Mouse (Mus musculus) ES-E14 (cell line): ENCODE results near the gene Lrrc4. TPM values are rescaled to one million over a fixed set of nuclear protein-coding genes. Genes with fewer than 3 reads are reported as not detected.

Experiments
- DNase-seq: peaks from one replicate; pipeline ENCODE4 v3.0.0-alpha.2; 2013; ENCODE audit warnings: low read depth, low spot score
- H3K27ac ChIP-seq: 2 replicates; pipeline ENCODE4 v1.5.1; 2012; ENCODE audit warnings: low read depth, mild to moderate bottlenecking, low read length, moderate library complexity, mixed read lengths; ENCODE audit not compliant: poor library complexity, insufficient read depth, severe bottlenecking
- H3K36me3 ChIP-seq: 2 replicates; pipeline ENCODE4 v1.6.1; 2012; ENCODE audit warnings: mild to moderate bottlenecking, low read length, moderate library complexity, mixed read lengths; ENCODE audit not compliant: control insufficient read depth, poor library complexity, insufficient read depth, severe bottlenecking
- H3K4me1 ChIP-seq, 2 experiments: fragments of 150-350 bp in 1 of 2; sonication (generic) in 1 of 2; 2 replicates each; pipeline ENCODE4 v1.6.1; 2012; ENCODE audit warnings: low read length in 2 of 2, mild to moderate bottlenecking in 1 of 2, mixed read lengths in 1 of 2; ENCODE audit not compliant: control insufficient read depth in 2 of 2, insufficient read depth in 2 of 2, poor library complexity in 1 of 2
- H3K4me3 ChIP-seq, 2 experiments: fragments of 150-350 bp in 1 of 2; sonication (generic) in 1 of 2; 2 replicates each; pipeline ENCODE4 v1.5.1; 2012; ENCODE audit warnings: low read length in 2 of 2, low read depth in 1 of 2, mild to moderate bottlenecking in 1 of 2, mixed read lengths in 1 of 2; ENCODE audit not compliant: insufficient read depth in 1 of 2, poor library complexity in 1 of 2, severe bottlenecking in 1 of 2
- H3K9ac ChIP-seq: 2 replicates; pipeline ENCODE4 v1.6.1; 2012; ENCODE audit warnings: low read depth, mild to moderate bottlenecking, low read length, mixed read lengths; ENCODE audit not compliant: poor library complexity, insufficient read depth, severe bottlenecking
- H3K9me3 ChIP-seq: fragments of 150-350 bp; sonication (generic); 2 replicates; pipeline ENCODE4 v1.6.1; 2012; ENCODE audit warnings: low read depth, mild to moderate bottlenecking, low read length; ENCODE audit not compliant: control insufficient read depth, insufficient read depth
- CHD2 ChIP-seq: IDR thresholded peaks from 2 replicates; pipeline ENCODE4 v1.6.1; 2014; ENCODE audit warnings: mild to moderate bottlenecking, low read depth, low read length, inconsistent platforms
- HCFC1 ChIP-seq: IDR thresholded peaks from 2 replicates; pipeline ENCODE4 v1.6.1; 2012; ENCODE audit warnings: low read length, inconsistent platforms, borderline replicate concordance; ENCODE audit not compliant: insufficient read depth
- MAFK ChIP-seq: IDR thresholded peaks from 2 replicates; pipeline ENCODE4 v1.6.1; 2014; ENCODE audit warnings: mild to moderate bottlenecking, low read depth, low read length, inconsistent platforms; ENCODE audit not compliant: insufficient read depth
- ZC3H11A ChIP-seq: IDR thresholded peaks from 2 replicates; pipeline ENCODE4 v1.6.1; 2012; ENCODE audit warnings: low read depth, mild to moderate bottlenecking, inconsistent platforms, low read length, borderline replicate concordance
- ZNF384 ChIP-seq: IDR thresholded peaks from 2 replicates; pipeline ENCODE4 v1.6.1; 2012; ENCODE audit warnings: low read depth, low read length, inconsistent platforms
- in situ Hi-C, 2 experiments: fragments of 600-800 bp; cut with MboI; formaldehyde crosslinking; loops; one replicate each; pipeline ENCODE4 v1.15.1; 2025; ENCODE audit warnings: low sequenced_read_pairs in 2 of 2, inconsistent platforms in 1 of 2; ENCODE audit not compliant: unreplicated experiment in 2 of 2
- total RNA-seq: library from RNA; depleted of rRNA; stranded (reverse); fragments of 300-350 nt; gene quantifications from 2 replicates; pipeline ENCODE4 v1.2.3, GENCODE M21; 2012

The Lrrc4 gene
- total RNA-seq, 1 experiment: 0.85 TPM

DNA sequence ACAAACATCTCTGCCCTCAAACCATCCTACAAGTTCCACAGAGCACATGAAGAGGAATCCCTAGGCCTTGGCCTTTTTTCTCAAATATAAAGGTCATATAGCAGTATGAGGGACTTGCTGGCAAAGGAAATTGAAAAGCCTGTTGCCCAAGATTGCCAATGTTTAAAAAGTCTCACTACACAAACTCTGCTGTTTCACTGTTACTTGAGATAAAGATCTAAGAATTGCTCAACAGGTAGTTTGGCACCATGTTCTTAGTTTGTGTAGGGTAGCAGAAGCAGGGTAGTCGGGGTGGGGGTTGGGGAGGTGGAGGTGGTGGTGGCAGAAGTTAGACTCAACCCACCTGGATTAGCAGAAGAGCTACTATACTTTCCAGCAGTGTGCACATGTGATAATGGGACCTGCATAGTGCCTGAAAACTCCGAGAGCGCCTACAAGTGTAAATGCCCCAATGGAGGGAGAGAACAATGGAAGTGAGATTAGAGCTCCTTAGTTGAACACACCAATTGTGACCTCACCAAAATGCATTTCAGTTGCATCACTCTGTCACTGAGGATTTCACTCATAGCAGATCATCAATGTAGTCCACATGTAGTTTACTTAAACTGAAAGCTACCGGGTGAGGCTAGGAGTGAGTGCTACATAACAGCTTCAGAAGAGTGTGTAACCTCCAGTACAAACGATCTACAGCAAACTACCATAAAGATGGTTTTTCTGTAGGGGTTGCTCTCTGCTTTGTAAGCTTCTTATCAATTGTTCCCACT is 97.5 kb downstream of the Lrrc4 start:
- no peaks in the 10 kb centered on the region for H3K4me1 ChIP-seq
- DNase-seq: no peak
- in situ Hi-C loops: no loop called here

DNA sequence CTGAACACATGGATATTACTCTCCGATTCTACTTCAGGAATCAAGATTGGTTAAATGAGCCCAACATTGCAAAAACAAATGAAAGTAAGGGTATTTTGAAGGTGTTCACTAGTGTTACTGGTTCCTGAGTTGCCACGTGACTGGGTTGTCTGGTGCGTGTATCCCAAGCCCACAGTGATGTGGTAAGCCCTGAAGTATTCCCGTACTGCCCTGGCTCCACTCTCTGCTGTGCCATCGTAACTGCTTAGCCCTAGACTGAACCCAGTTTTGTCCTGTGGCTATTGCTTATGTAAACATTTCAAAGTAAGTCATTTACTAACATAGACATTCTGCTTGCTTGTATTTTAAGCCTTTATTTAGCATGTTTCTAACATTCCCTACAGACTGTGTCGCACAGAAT is 100.3 kb downstream of the Lrrc4 start:
- no peak overlapping the region for H3K27ac ChIP-seq
- no peak for TF ChIP-seq MAFK
- DNase-seq: no peak
- H3K36me3 ChIP-seq: no peaks in the 10 kb centered on the region
- no peak overlapping the region for H3K9ac ChIP-seq
- in situ Hi-C loops: no loop called here
- H3K9me3 ChIP-seq: no peaks in the 10 kb centered on the region
- H3K4me3 ChIP-seq: no peak overlapping the region
- H3K4me1 ChIP-seq: no peaks in the 10 kb centered on the region

More for the DNA sequence above, 97.5 kb downstream of the Lrrc4 start:
- Histone ChIP-seq H3K27ac (no peak overlapping the region), H3K36me3 (no peaks in the 10 kb centered on the region), H3K9ac (no peak overlapping the region), H3K4me3 (no peak overlapping the region), H3K9me3 (no peaks in the 10 kb centered on the region)
- TF ChIP-seq ZNF384 (no peak), CHD2 (no peak), ZC3H11A (no peak), MAFK (no peak), HCFC1 (no peak)

DNA sequence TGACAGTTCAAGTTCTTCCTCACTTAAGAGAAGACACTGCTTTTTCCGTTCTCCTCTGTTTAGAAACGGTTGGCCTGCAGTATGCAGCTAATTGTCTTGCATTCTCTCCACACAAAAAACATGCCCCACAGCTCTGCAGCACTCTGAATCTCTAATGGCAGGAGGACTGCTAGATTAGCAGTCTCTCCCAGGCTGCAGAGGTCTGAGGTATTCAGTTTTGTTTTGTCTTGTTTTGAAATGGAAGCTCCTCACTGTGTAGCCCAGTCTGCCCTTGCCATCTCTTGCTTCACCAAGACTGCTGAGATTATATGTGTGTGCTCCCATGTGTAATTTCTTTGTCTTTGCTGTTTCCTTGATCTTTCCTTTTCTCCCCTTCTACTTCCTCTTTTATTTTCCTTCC is 101.9 kb downstream of the Lrrc4 start:
- in situ Hi-C loops: no loop called here
- TF ChIP-seq CHD2: no peak
- TF ChIP-seq HCFC1: no peak
- no peak for TF ChIP-seq ZC3H11A
- TF ChIP-seq ZNF384: no peak
- no peak for TF ChIP-seq MAFK
- Histone ChIP-seq H3K9ac (no peak overlapping the region), H3K4me1 (peaks cover 0 to 2% of the 10 kb centered on the region in 2 experiments; a peak in 1 of 4 replicates), H3K36me3 (peaks cover 4% of the 10 kb centered on the region; the same call in 1 of the 2 replicates), H3K9me3 (no peaks in the 10 kb centered on the region), H3K4me3 (no peak overlapping the region), H3K27ac (no peak overlapping the region)
- DNase-seq: peak; percentile 15

DNA sequence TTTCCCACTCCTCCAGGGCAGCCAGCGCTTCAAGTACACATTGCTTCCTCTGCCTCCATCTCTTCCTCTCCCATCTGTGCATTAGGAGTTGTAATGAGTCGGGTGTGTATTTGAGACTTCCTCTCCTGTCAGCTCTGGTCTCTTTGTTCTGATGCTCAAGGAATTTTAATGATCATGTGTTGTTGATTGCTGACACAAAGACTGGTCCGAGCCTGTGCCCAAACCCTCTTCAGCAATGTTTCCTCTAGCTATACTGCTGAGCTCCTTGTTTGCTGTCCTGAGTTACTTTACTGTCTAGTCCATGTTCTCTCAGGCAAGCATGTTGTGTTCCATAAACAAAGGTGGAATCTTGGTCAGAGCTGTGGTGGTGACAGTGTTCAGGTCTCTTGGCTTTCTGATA is 102.3 kb downstream of the Lrrc4 start:
- H3K9ac ChIP-seq: no peak overlapping the region
- in situ Hi-C loops: no loop called here
- H3K4me1 ChIP-seq: peaks cover 0 to 4% of the 10 kb centered on the region in 2 experiments; a peak in 1 of 4 replicates
- no peak for TF ChIP-seq HCFC1
- no peak for TF ChIP-seq ZC3H11A
- TF ChIP-seq ZNF384: no peak
- no peak for TF ChIP-seq MAFK
- no peak for TF ChIP-seq CHD2
- no peak overlapping the region for H3K4me3 ChIP-seq
- H3K36me3 ChIP-seq: peaks cover 4% of the 10 kb centered on the region; the same call in 1 of the 2 replicates
- H3K27ac ChIP-seq: no peak overlapping the region
- peak; percentile 11 for DNase-seq
- H3K9me3 ChIP-seq: no peaks in the 10 kb centered on the region

DNA sequence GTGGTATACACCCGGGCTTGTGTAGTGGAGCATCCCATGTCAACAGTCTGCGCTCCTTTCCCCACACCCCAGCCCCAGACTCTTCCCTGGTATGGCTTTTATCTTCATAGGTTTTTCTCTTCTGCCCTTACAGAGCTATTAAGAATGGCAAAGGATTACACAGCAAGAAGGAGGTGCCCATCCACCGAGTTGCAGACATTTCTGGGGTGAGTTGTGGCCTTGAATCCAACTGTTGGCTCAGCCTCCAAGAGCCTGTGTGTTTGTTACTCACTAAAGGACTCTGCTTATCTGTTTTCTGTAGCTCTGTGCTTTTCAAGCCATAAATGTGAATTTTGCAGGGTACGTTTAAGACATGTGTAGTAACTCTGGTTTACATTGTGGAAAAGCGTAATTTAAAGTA is 106.8 kb downstream of the Lrrc4 start:
- in situ Hi-C loops: no loop called here
- no peak for DNase-seq
- H3K4me3 ChIP-seq: no peak overlapping the region
- no peak overlapping the region for H3K27ac ChIP-seq
- peaks cover 4% of the 10 kb centered on the region for H3K36me3 ChIP-seq
- peaks cover 0 to 10% of the 10 kb centered on the region in 2 experiments; a peak in 1 of 4 replicates for H3K4me1 ChIP-seq
- H3K9ac ChIP-seq: no peak overlapping the region
- H3K9me3 ChIP-seq: no peaks in the 10 kb centered on the region
- no peak for TF ChIP-seq CHD2
- no peak for TF ChIP-seq ZNF384
- no peak for TF ChIP-seq MAFK
- no peak for TF ChIP-seq HCFC1
- TF ChIP-seq ZC3H11A: no peak
